Mouse (Mus musculus): ENCODE results near the gene Ncoa4.

GRCm38 (mm10) chr14:32128409-32128808 is 31.3 kb upstream of the Ncoa4 start:
- no peak for TF ChIP-seq CTCF (IDR thresholded peaks at IDR 0.05; ENCODE audit: borderline replicate concordance, insufficient read depth, low read length)
- no peak for TF ChIP-seq POLR2A (IDR thresholded peaks at IDR 0.05; ENCODE audit: low read depth, low read length)

Data from embryonic fibroblast, embryonic 13.5 days (primary cell).